Mouse (Mus musculus): ENCODE measurements around the gene Bcl2l11. TPM values are rescaled to one million over a fixed set of nuclear protein-coding genes. Genes with fewer than 3 reads are reported as not detected.
"Not testable (repeated sequence)": the region's sequence is repeated elsewhere in the genome, so short reads cannot be mapped to it uniquely, and the experiment has no call there.

Bcl2l11 gene
- polyA plus RNA-seq (2017; shearing (Covaris generic)): 10 to 100 TPM; 15.4 to 23.8 TPM

DNA sequence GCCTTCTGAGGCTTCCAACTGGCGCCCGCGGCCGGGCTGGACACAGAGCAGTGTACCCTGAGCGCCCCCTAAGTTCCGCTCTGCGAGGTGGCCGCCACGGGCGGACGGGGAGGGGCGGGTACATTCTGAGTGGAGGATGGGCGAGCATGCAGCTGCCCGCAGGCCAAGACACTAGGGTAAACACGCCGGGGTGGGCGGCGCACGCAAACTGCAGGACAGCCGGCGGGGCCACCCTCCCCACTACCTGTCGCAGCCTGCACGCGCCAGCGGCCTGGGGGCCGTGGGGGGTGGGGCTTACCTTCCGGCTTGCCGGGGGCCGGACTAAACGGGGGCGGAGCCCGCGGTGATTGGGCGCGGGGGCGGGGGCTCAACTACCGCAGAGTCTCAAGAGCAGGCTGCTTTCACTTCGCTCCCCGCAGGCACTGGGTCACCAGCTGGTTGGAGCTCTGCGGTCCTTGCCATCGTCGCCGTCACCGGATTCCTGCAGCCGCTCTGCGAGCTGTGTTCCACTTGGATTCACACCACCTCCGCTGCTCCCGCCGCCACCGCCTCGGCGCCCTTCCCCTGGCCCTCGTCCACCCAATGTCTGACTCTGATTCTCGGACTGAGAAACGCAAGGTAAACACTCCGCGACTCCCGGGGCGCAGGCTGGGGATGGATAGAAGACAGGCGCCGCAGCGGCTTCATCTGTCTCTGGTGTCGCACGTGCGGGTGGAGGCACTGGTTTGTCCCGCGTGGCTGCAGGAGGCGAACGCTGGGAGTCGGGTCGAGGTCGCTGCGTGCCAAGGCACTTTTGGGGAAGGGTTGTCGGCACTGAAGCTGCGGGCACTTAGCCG, at the start of gene Bcl2l11:
Gene Bcl2l11 (plus strand): TSS at position 404 of the 836 bp plus-strand sequence.
- peak; percentile 65 for ATAC-seq

DNA sequence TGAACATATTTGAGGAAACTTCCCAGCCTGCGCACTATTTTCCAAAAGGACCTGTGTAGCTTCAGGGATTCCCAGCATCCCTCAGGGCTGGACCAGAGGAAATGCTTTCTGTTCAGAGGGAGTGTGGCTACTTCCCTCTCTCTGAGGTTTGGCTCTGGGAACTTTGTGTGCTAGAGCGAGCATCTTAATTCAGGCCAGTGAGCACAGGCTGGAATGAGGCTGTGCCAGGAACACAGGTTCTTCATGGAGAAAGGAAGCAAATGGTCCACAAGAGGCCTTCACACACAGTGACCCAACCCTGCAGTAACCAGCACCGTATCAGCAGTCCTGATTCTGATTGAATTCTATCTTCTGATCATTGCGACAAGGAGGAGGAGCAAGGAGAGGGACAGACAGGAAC, 48.9 kb upstream of the Bcl2l11 start:
- no peak for ATAC-seq

DNA sequence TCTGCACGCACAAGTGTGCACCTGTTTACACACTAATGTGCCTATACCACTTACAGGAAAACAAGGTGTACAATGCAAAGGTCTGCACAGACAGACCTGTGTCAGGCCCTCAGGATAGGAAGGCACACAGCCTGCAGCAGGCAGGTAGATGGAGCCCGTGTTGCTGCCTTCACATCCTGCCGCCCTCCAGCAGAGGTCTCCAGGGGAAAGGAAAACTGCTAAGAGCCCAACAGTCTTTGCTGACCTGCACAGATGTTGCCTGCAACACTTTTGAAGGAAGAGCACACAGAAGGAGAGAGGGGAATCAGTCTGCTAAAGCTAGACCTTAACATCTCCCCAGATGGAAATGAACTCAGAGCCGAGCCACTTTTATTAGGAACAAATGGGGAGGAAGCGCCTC, 47.0 kb upstream of the Bcl2l11 start:
- ATAC-seq: peak; percentile 43

DNA sequence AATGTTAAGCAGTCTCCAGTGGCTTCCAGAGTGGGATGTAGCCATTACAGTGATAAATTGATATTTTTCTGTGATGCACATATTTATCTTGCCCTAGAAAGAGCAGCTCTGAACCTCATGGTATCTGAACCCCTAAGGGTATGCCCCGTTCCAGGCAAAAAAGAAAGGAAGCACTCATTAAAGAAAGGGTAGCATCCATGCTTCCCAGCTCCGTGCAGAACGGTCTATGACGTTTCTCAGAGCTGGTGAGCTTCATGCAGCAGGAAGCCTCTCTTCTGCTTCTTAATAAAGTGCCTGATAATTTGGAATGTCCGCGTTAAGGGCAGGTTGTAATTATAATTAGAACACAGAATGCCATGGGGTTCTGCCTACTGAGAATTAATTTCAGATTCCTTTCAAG, 46.5 kb upstream of the Bcl2l11 start:
- ATAC-seq: no peak

DNA sequence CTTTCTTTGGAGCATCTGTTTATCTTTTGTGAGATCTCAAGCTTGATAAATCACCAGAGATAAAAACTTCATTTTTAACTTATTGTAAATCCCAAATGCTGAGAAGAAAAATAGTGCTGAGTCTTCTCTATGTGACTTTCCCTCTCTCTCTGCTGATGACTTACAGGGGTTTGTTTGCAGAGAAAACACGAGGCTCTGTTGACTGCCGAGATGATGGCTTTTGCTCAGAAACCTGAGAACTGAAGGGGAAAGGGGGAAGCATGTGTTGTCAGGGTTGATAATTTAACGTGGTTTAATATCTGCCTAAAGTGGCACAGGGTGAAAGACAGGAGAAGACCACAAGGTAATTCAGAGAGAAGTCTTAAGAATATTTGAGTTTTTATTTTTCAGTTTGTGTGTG, 42.0 kb upstream of the Bcl2l11 start:
- ATAC-seq: no peak

DNA sequence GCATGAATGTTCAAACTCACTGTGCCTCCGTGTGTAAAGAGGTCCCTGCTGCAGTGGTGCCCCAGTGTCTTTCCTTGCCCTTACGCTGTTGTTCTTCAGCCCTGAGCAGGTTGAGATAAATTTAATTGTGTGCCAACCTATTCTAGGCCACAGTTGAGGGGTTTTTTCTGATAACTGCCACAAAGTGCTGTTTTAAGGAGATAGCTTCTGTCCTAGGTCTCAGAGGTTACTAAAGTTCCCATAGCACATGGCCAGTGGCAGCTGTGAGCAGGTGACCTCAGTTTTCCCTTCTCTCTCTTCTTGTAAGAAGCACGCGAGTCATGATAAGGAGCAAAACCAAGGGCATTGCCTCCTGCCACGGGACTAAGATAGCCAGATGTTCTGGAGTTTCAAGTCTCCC, 41.2 kb upstream of the Bcl2l11 start:
- ATAC-seq: no peak

DNA sequence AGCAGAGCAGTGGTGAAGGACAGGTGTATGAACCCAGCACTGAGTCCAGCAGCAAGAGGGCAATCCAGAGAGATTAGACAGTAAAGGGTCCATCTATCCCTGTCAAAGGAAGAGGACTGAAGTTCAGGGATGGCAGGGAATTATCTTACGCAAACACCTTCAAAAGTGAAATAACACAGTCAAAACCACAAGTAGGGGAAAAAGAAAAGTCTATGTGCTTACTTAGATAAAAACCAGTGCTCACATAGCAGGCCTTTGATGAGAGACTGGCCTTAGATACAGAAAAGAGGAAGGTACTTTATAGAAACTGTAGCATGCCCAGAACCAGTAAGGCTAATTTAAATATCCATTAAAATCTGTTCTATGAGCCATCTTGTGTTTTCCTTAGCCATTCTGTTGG, 40.4 kb upstream of the Bcl2l11 start:
- ATAC-seq: no peak

DNA sequence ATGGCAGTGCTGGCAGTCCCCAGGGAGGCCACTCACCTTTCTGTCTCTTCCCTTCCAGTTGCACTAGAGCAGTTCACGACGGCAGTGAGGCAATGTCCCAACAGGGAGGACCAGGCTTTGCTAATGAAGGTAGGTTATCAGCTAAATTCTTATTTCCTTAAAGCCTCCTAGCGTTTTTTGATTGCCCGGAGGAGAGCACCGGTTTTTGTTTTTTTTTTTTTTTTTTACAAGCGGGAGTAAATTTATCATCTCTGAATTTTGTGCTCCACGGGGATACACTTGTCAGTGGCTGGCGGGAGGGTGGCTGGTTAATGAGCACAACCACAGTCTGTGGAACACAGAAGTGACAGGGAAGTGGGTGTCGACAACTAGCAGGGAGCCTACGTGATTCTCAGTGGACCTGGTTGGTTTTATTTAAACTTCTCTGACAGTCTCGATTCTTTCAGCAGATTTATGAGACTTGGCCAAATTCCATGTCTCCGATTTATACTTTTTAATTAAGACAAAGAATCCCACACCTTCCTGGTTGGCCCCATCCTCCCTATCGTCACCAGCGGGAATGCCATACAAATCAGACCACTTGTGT, 39.4 kb upstream of the Bcl2l11 start:
- ATAC-seq: no peak

DNA sequence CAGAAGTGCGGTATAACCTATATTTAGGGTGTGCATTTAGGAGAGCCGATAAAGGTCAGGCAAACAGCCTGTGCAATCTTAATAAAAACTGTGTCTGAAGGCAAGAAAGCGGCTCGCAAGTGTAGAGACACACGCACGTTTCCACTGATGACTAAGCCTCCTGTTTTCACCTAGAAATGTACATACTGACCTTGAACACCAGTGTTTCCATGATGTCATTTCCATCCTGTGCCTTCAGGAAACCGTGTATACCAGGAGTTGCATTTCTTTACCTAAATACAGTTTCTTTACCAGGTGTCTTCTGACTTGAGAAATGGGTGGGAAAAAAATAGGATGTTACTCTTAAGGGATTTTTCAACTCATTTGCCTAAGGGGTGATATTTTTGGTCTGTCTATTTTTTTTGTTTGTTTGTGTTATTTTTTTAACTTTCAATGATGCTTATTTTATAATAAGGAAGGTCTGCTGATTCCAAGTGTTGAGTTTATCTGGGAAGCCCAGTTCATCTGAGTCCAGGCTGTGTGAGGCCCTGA, 38.8 kb upstream of the Bcl2l11 start:
- peak; percentile 55 for ATAC-seq

DNA sequence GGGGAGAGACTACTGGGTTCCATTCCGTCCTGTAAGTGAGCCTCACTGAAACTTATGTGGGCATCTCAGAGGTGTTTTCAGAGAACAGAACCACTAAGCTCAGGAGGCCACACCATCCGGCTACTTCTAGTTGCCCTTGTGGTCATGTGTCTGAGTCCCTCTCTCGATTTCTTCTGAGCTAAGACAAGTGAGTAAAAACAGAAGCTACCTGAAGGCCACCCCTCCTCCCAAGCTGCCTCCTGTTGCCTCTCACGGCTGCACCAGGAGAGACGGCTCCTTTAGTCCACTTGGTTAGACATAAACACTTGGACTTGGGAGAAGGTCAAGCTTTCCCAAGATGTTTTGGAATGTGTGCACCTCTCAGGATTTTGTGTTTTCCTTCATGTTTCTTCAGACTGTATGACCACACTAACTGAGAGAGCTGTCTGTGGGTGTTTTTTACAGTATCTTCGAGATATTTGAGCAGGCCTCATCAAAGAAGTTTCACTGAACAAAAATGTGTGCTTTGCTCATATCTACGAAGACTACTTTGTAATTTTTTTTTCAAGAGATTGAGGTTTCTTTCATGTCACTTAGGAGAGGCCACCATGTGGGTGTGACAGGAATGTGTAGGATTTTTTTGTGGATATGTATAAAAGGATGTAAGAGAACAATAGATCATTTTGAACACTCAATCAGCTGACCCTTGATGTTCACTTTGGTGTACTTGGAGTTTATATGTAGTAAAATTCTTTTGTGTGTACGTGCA, 37.9 kb upstream of the Bcl2l11 start:
- ATAC-seq: no peak

DNA sequence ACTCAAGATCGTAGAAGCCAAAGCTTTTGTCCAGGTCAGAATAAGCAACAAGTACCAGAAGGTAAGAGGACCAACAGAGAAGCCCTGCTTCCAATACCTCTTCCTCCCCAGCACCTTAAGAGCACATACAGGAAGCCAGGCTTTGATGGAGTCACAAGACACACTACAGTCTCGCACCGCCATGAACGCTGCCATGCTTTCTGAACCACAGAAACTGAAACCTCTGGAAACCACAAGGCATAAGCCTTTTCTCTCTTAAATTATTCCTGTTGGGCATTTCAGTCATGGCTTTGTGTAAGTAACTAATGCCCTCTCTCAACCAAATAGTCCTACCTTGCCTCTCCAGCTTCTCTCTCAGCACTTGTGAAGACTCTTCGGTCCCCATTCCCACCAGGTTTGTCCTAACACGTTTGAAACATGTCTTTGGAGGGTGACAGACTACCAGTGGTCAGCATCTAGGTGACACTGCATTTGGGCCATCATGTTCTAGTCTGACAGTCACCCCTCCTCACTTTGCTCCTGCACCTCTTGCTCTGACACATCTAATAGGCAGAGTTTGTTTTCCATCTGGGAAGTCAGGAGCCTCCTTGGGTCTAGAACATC, 35.5 kb upstream of the Bcl2l11 start:
- peak; percentile 21 for ATAC-seq

DNA sequence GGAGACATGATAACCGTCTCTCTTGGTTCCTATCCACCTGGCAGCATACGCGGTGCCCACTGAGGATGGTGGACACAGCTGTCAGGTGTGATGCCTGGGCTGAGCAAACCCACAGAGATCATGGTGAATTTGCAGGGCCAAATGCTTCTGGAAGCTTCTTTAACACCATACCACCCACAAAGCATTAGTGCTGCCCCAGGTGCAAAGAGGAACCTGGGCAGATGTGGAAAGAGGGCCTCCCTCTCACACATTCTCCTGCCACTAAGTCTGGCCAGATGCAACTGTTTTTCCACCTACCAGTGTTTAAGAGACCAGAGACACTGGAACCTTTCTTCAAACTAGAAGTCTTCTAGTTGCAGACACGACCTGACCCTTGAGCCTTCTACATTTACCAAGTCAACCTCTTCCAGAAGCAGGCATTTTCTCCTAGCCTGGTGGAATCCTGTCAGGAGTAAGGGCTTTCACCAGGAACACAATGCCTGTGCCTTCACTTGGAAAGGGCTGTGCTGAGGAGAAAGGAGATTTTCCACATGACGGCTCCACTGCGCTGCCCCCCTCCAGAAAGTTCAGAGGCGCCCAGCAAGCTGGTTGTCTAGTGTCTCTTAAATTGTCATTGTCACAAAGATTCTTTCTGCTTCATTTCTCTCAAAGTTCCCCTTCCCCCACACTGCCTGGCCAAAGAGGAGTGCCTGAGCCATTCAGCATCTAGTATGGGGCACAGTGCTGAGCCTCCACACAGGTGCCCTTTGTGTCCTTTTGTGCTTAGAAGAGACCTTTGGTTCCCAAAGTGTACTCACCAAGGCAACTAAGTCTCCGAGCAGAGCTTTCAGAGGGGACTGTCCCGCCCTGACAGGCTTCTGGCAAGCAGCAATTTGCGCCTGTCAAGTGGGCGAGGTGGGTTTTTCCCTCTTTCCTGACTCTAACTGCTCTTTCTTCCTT, 34.1 kb upstream of the Bcl2l11 start:
- peak; percentile 75 for ATAC-seq

DNA sequence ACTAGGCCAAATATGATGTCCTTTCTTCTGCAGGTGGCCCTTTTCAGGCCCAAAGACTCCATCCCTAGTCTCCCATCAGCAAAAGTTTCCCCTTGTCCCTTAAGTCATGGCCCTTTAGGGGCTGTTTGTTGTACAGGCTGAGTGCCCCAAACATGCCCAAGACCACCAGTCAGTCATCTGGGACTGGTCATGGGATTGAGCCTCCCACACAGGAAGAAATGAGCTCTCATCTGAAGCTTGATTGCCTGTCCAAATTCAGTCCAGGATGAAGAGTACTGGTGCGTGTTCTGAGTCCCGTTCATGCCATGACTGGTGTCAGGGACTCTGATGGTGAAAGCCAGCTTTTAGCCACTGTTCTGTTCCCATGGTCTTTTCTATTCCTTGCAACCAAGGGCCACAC, 33.4 kb upstream of the Bcl2l11 start:
- no peak for ATAC-seq

DNA sequence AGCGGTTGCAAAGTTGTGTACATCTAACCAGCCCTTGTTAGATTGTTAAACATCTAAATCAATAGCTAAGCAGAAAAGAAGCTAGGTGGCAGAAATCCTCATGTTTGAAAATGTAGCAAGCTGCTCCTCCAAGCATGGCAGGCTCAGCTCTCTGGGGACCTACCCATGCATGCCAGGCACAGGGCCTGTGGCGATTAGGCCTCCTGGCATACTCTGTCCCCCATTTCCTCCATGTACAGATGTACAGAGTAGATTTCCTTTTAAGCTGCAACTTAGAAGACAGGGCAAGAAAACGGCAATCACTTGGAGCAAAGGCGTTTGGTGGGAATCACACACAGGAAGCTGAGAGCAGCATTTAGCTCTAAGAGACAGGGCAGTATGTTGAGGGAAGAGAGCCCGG, 31.6 kb upstream of the Bcl2l11 start:
- ATAC-seq: no peak

DNA sequence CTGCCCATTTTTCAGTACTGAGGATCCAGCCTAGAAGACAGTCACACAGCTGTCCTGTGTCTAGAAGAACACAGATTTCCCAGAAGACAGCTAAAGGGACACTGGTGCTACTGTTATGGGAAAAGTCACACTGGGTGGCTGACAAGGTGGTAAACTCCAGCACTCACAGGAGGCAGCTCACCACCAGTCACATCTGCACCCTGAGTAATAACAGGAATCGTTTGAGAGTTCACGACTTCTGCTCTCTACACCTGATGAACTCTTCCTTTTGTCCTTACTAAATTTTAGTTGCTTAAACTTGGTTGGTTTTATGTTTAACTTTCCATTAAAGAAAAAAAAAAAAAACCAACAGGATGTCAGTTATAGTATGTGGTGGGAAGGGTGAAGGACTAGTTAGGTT, 31.2 kb upstream of the Bcl2l11 start:
- ATAC-seq: no peak

DNA sequence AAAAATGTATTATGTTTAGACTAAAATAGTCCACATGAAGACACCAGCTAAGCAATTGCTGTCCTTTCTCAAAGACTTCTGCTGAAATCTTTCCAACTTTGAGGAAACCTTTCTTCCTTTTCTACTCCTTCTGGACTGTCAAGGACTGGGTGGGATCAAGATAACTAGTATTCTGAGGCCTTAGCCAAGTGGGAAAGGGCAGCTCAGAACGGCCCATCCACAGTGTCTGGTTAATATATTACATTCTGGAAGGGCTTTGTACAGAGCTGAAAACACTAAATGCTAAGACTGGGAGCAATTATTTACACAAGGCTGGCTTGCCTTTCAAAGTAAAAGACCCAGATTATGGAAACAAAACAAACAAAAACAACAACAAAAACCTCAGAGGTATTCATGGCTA, 30.6 kb upstream of the Bcl2l11 start:
- no peak for ATAC-seq

DNA sequence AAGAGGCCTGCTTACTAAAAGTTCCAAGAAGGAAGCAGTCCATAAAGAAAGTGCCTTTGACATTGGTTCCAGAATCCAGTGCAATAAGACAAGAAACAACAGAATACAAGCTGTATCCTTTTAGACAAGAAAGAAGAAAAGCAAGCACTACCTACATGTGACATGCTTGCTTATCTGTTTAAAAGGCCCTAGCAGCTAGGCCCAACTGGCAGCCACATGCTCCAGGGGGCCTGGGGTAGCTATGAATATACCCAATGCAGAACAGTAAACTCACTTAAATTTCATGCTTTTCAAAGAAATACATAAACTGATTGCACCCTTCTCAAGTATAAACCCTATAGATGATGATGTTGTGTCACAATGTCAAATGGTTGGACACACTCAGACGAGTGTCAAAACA, 29.8 kb upstream of the Bcl2l11 start:
- no peak for ATAC-seq

DNA sequence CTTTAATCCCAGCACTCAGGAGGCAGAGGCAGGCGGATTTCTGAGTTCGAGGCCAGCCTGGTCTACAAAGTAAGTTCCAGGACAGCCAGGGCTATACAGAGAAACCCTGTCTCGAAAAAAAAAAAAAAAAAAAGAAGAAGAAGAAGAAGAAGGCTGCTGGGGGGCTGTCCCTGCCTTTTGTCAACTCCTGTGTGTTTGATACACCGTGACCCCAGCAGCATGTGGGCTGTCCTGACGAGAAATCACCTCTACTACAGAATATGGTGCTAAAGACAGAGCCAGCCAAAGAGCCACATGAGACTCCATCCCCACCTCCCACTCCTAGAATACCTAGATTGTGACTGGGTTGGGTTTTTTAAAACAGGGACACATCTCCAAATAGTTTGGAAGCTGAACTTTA, 27.7 kb upstream of the Bcl2l11 start:
- ATAC-seq: not testable (repeated sequence)

DNA sequence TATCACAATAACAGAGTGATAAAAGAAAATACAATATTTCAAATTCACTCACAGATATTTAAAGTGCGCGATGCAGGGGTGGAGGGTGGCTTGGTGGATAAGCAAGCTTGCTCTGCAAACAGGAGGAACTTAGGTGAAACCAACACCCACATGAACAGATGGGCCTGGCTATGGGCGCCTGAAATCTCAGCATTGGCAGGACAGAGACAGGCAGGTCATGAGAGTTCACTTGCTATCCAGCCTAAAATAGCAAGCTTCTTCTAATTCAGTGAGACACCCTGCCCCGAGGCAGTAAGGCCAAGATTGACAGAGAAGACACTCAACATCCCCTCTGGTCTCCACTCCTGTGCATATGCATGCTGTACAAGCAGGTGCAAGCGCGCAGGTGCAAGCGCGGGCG, 23.8 kb upstream of the Bcl2l11 start:
- ATAC-seq: no peak

DNA sequence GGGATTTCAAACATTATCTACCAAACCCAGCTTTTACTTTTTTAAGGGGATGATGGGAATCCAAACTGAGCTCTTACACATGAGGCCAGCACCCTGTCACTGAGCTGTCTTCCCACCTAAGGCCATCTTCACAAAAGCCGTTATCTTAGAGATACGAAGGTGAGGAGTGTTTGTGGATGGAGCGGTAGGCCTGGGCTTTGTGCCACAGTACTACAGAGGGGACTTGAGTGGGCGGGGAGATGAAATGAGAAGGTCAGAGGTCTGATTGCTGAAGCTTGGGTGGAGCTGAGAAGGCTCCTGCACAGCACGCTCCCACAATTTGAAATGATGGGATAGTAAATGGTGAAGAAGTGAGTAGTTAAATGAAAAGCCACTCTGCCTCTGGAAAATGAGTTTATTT, 21.0 kb upstream of the Bcl2l11 start:
- no peak for ATAC-seq

DNA sequence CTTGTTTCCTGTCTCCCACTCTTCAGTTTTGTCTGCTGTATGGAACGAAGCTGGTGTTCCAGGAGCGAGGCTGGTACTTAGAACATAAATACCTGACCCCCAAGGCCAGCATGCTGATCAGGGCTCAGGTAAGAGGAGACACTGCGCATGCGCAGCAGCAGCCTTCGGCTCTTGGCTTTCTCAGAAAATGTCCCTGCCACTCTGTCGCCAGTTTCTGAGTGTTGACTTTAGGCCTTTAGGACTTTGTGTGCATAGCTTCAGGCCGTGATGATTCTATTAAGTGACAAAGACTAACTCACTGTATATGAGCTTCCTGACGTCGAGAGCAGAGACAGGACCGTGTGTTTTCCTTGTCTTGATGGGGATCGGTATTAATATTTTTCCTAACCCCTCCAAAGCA, 20.2 kb upstream of the Bcl2l11 start:
- no peak for ATAC-seq

DNA sequence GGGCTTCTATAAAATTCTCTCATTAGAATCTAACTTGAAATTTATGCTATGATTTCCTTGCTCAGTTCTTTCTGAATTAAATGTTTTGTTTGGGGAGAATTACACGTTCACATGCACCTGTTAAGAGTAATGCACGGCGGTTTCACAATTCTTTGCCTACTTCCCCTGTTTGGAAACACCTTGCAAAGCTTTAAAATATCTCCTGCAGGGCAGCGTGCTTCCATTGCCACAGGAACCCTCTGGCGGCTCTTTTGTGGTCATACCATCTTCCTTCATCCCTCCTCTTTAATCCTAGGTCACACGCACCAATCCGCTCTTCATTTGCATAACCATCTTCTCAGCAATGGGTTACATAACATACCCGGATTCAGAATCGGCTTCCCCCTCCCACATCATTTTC, 14.3 kb upstream of the Bcl2l11 start:
- ATAC-seq: no peak

Data from activated CD4-positive, CD25-positive, alpha-beta regulatory T cell, adult 4 months (primary cell).